Mouse (Mus musculus) C2C12 (cell line): ENCODE data around the gene Klhdc8a.

Source experiments
- CEBPB ChIP-seq: IDR thresholded peaks from one replicate; pipeline ENCODE4 v1.6.1; 2011; ENCODE audit warnings: low read depth, mild to moderate bottlenecking, control low read depth, moderate library complexity
- CTCF ChIP-seq: IDR thresholded peaks from one replicate; pipeline ENCODE4 v1.5.1; 2011; ENCODE audit not compliant: control insufficient read depth, insufficient read depth, insufficient read length
- FOSL1 ChIP-seq: IDR thresholded peaks from one replicate; pipeline ENCODE4 v1.8.0; 2011; ENCODE audit warnings: mild to moderate bottlenecking, low read length; ENCODE audit not compliant: poor library complexity, insufficient read depth, severe bottlenecking
- MAX ChIP-seq: IDR thresholded peaks from one replicate; pipeline ENCODE4 v1.6.1; 2011; ENCODE audit warnings: mild to moderate bottlenecking, control low read depth
- MYOD1 ChIP-seq: IDR thresholded peaks from one replicate; pipeline ENCODE4 v1.6.1; 2011; ENCODE audit warnings: low read depth; ENCODE audit not compliant: control insufficient read depth, insufficient read length
- MYOG ChIP-seq: IDR thresholded peaks from one replicate; pipeline ENCODE4 v1.6.1; 2011; ENCODE audit not compliant: control insufficient read depth, insufficient read length; ENCODE audit errors: extremely low read depth
- USF1 ChIP-seq: IDR thresholded peaks from one replicate; pipeline ENCODE4 v1.6.1; 2011; ENCODE audit warnings: low read depth, mild to moderate bottlenecking, control low read depth, moderate library complexity

GRCm38 (mm10) chr1:132354234-132354633 lies 55.8 kb downstream of the Klhdc8a start:
- TF ChIP-seq CTCF (no peak), CEBPB (no peak), MAX (no peak), FOSL1 (no peak), USF1 (no peak), MYOD1 (no peak), MYOG (no peak)
